Mouse (Mus musculus): ENCODE results near the gene Klk1. TPM values are rescaled to one million over a fixed set of nuclear protein-coding genes. Genes with fewer than 3 reads are reported as not detected.
"Not testable (repeated sequence)": the region's sequence is repeated elsewhere in the genome, so short reads cannot be mapped to it uniquely, and the experiment has no call there.

The Klk1 gene
- 2.2 and 3.8 TPM in 2 replicates for polyA plus RNA-seq (2015; fragmentation: Nextera tagmentation; extraction: Ambion mirVana)

DNA sequence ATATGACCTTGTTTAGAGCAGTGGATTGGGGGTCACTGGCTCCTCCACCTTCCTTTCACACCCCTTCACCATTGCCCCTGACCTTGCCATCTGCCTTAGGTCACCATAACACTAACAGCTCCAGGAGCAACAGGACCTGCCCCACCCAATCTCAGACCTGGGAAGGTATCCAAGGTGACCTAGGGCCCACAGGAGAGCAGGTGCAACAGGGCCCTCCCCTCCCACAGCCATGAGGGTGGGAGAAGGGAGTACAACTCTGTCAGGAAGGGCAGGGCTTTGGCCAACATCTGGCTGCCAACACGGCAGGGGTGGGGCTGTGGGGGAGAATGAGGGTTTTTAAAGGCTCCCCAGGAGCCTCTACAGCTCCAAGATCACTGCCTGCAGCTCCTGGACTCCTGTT is at the start of gene Klk1:
Klk1 (plus strand) TSS at position 285 of the 400 bp plus-strand sequence.
- no peak for DNase-seq (ENCODE audit: low spot score)

GRCm38 (mm10) chr7:44179299-44180045 is 45.7 kb upstream of the Klk1 start:
- DNase-seq (ENCODE audit: low spot score), result no peak

GRCm38 (mm10) chr7:44186516-44186915 is 38.6 kb upstream of the Klk1 start:
- DNase-seq (ENCODE audit: low spot score), result not testable (repeated sequence)

GRCm38 (mm10) chr7:44187936-44188335 is 37.2 kb upstream of the Klk1 start, which contains the start of gene Klk1b24:
Gene Klk1b24 (plus strand): TSS chr7:44188236.
- not testable (repeated sequence) for DNase-seq (ENCODE audit: low spot score)

DNA sequence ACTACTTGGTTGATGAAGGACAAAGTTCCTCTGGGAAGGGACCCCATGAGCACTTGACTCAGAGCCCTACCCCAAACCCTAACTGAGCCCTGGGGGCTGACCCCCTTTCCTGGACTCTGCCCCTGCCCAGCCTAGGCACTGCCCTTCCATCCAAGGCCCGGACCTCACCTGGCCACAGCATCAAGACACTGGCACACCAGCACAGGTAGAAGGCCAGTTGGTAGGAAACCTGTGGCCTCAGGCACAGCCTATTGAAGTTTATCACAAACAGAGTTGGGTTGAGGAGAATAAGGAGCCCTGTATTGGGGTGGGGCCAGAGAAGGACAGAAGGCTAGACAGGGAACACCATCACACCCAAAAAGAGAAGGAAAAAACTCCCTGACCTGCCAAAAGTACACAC is 31.7 kb upstream of the Klk1 start:
- DNase-seq (ENCODE audit: low spot score), result not testable (repeated sequence)

DNA sequence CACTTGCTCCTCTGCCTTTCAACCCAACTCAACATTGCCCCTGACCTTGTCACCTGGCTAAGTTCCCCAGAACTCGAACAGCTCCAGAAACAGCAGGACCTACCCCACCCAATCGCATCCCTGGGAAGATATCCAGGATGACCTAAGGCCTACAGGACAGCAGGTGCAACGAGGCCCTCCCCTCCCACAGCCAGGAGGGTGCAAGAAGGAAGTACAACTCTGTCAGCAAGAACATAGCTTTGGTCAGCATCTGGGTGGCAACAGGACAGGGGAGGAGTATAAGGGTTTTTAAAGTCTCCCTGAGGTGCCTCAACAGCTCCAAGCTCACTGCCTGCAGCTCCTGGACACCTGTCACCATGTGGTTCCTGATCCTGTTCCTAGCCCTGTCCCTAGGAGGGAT is 27.3 kb upstream of the Klk1 start, which contains the start of gene Klk1b3:
Klk1b3 (plus strand) TSS at position 301 of the 400 bp plus-strand sequence.
- no peak for DNase-seq (ENCODE audit: low spot score)

DNA sequence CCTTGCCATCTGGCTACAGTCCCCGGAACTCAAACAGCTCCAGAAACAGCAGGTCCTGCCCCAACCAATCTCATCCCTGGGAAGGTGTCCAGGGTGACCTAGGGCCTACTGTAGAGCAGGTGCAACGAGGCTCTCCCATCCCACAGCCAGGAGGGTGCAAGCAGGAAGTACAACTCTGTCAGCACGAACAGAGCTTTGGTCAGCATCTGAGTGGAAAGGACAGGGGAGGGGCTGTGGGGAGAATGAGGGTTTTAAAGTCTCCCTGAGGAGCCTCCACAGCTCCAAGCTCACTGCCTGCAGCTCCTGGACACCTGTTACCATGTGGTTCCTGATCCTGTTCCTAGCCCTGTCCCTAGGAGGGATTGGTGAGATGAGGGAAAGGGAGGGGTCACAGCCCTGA is 18.0 kb upstream of the Klk1 start, which contains the start of gene Klk1b4:
Klk1b4 (plus strand) TSS at position 301 of the 400 bp plus-strand sequence.
- DNase-seq (ENCODE audit: low spot score), result not testable (repeated sequence)

DNA sequence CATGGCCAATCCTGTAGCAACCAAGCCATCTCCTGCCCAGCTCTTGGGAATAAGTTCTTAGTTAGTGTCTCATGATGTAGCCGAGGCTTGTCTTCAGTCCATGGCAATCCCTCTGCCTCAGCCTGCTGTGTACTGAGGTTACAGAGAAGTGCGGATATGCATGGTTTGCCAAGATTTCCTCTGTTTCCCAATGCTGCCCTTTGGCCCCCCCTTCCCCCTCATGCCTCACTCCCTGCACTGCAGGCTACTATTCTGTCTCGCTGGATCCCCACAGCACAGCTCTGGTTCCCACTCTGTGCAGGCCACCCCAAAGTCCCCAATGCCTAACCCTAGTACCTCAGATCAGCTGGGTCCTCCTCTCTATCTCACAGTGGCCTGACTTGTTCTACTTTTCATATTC is 16.9 kb upstream of the Klk1 start:
- no peak for DNase-seq (ENCODE audit: low spot score)

GRCm38 (mm10) chr7:44215645-44216044 is 9.5 kb upstream of the Klk1 start, which contains the start of gene Klk1b5:
Gene Klk1b5 (plus strand): TSS chr7:44215945.
- DNase-seq (ENCODE audit: low spot score), result no peak

- not testable (repeated sequence) for DNase-seq (ENCODE audit: low spot score)
Observed at GRCm38 (mm10) chr7:44221601-44222000, 3.6 kb upstream of the Klk1 start.

DNA sequence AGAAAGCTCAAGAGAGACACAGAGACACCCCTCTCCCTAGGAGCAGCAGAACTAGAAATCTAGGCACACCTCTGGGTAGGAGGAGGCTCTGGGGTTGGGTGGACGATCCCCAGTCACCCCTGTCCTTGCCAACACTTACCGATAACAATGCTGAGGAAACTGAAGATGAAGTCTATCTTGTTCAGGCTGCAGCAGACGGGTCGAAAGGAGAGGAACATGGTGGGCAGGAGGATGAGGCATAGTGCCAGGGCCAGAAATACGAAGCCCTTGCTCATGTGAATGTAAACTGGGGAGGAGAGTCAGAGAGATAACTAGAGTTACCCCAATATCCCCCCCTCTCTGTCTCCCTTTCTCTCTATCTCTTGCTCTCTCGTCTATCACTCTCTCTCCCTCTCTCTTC is 2.8 kb upstream of the Klk1 start:
- not testable (repeated sequence) for DNase-seq (ENCODE audit: low spot score)

- DNase-seq (ENCODE audit: low spot score), result no peak
Observed at GRCm38 (mm10) chr7:44235909-44236308, 10.7 kb downstream of the Klk1 start, which contains the start of gene Gm36864. Gene Gm36864 (plus strand): TSS chr7:44236177.

GRCm38 (mm10) chr7:44239913-44240312 is 14.8 kb downstream of the Klk1 start:
- DNase-seq (ENCODE audit: low spot score), result no peak

- DNase-seq (ENCODE audit: low spot score), result no peak
Observed at GRCm38 (mm10) chr7:44240712-44241111, 15.6 kb downstream of the Klk1 start.

DNA sequence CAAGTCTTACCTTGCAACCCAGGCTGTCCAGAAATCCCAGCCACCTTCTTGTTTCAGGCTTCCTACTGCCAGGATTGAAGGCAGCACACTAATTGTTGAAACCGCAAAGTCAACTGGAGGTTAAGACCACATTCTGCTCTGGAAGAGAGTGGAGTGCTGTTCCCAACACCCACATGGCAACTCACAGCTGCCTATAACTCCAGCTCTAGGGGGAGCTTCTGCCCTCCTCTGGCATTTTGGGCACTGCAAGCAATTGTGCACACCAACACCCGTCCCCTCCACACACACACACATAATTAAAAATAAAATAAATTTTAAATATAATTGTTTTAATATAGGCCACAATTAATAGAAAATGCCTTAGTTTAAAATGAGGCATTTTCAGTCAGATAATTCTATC is 16.0 kb downstream of the Klk1 start:
- DNase-seq (ENCODE audit: low spot score), result no peak

- no peak for DNase-seq (ENCODE audit: low spot score)
Observed at GRCm38 (mm10) chr7:44244080-44244479, 18.9 kb downstream of the Klk1 start.

- peak; percentile 92 for DNase-seq (ENCODE audit: low spot score)
Observed at GRCm38 (mm10) chr7:44246055-44246983, 21.2 kb downstream of the Klk1 start, which contains the start of the genes 1700028J19Rik and 2410002F23Rik. Gene 1700028J19Rik (minus strand): TSS chr7:44246695. Gene 2410002F23Rik (plus strand): TSS chr7:44246722.

GRCm38 (mm10) chr7:44246984-44247470 is 21.9 kb downstream of the Klk1 start:
- peak; percentile 65 for DNase-seq (ENCODE audit: low spot score)

GRCm38 (mm10) chr7:44247971-44248370 is 22.8 kb downstream of the Klk1 start:
- DNase-seq (ENCODE audit: low spot score), result no peak

GRCm38 (mm10) chr7:44249248-44249647 is 24.1 kb downstream of the Klk1 start:
- DNase-seq (ENCODE audit: low spot score), result no peak

GRCm38 (mm10) chr7:44250732-44251275 is 25.6 kb downstream of the Klk1 start:
- not testable (repeated sequence) for DNase-seq (ENCODE audit: low spot score)
